15 mouse cellular contexts compared by ENCODE assay signal in genomic region chr14:21631665-21632200, GRCm38 (mm10).
DNase-seq lines count a peak whose midpoint lies in the region; ATAC-seq and TF ChIP-seq lines count a peak whose summit lies in the region.
"Had no signal": no experiment of that assay in that cellular context is flagged by ENCODE, and none has a peak within 500 bp of the region (broad histone marks: within the 10 kb centered on the region; RNA-seq: fewer than 3 reads in every experiment).

No protein-coding gene starts in this region.

- 55% methylated on average over 5 of the region's 5 CpGs for WGBS in embryonic facial prominence, embryonic 14.5 days
- 72% methylated on average over 5 of the region's 5 CpGs for WGBS in embryonic facial prominence, embryonic 10.5 days
- 63% methylated on average over 5 of the region's 5 CpGs for WGBS in midbrain, embryonic 10.5 days
- 67% methylated on average over 5 of the region's 5 CpGs for WGBS in midbrain, embryonic 11.5 days
- WGBS in limb, embryonic 14.5 days, result 72% methylated on average over 5 of the region's 5 CpGs
- WGBS in olfactory bulb, adult 2 months, result 39% methylated on average over 5 of the region's 5 CpGs
- 78% methylated on average over 5 of the region's 5 CpGs for WGBS in kidney, embryonic 15.5 days

- TF ChIP-seq POLR2A in limb, embryonic 14.5 days (IDR thresholded peaks at IDR 0.05; ENCODE audit: borderline replicate concordance, extremely low read depth, insufficient read depth, insufficient read length), result no peak
- no peak for TF ChIP-seq POLR2A in olfactory bulb, adult 2 months (IDR thresholded peaks at IDR 0.05; ENCODE audit: insufficient read depth, low read depth, low read length)

- no peak overlapping the region for H3K27ac ChIP-seq in embryonic facial prominence, embryonic 14.5 days (replicated peaks; ENCODE audit: low read depth, low read length)
- H3K27ac ChIP-seq in embryonic facial prominence, embryonic 10.5 days (replicated peaks), result no peak overlapping the region
- peak overlapping the region; percentile 39; the same call in 1 of the 2 replicates for H3K27ac ChIP-seq in midbrain, embryonic 10.5 days (replicated peaks)
- no peak overlapping the region for H3K27ac ChIP-seq in midbrain, embryonic 11.5 days (ENCODE audit: low read depth, low read length)
- H3K27ac ChIP-seq in limb, embryonic 14.5 days (replicated peaks; ENCODE audit: low read depth, low read length), result no peak overlapping the region
- peak overlapping the region; percentile 62 for H3K27ac ChIP-seq in olfactory bulb, adult 2 months (ENCODE audit: insufficient read depth, low read depth, low read length)
- H3K27ac ChIP-seq in layer of hippocampus, adult 2 months, result no peak overlapping the region
- no peak overlapping the region for H3K27ac ChIP-seq in kidney, embryonic 15.5 days

- H3K9ac ChIP-seq in embryonic facial prominence, embryonic 14.5 days (ENCODE audit: low read depth, low read length), result no peak overlapping the region
- no peak overlapping the region for H3K9ac ChIP-seq in midbrain, embryonic 11.5 days (ENCODE audit: low read length)
- H3K9ac ChIP-seq in limb, embryonic 14.5 days (ENCODE audit: low read depth, low read length, severe bottlenecking), result no peak overlapping the region
- H3K9ac ChIP-seq in kidney, embryonic 15.5 days, result no peak overlapping the region

- peak; percentile 58 for DNase-seq in embryonic facial prominence, embryonic 14.5 days (ENCODE audit: low spot score)
- no peak for DNase-seq in embryonic facial prominence, embryonic 10.5 days (ENCODE audit: low spot score)
- DNase-seq in midbrain, embryonic 10.5 days (ENCODE audit: low spot score), result no peak
- no peak for DNase-seq in midbrain, embryonic 11.5 days (ENCODE audit: low spot score, missing footprints)
- peak; percentile 39 for DNase-seq in limb, embryonic 14.5 days (ENCODE audit: low spot score)
- DNase-seq in layer of hippocampus, adult 2 months (ENCODE audit: low spot score in 2 of 2), result no peak
- DNase-seq: cerebellum, adult 11-12 months; kidney, postnatal 25 days; right cerebral cortex, adult 18-20 months had no signal

- no peaks in the 10 kb centered on the region for H3K27me3 ChIP-seq in embryonic facial prominence, embryonic 14.5 days (replicated peaks; ENCODE audit: control insufficient read depth, insufficient read depth, low read length)
- H3K27me3 ChIP-seq in embryonic facial prominence, embryonic 10.5 days (replicated peaks; ENCODE audit: low read depth, poor library complexity, severe bottlenecking), result no peaks in the 10 kb centered on the region
- no peaks in the 10 kb centered on the region for H3K27me3 ChIP-seq in midbrain, embryonic 10.5 days (ENCODE audit: low read depth, poor library complexity, severe bottlenecking)
- H3K27me3 ChIP-seq in midbrain, embryonic 11.5 days (ENCODE audit: control insufficient read depth, insufficient read depth, low read length), result no peaks in the 10 kb centered on the region
- H3K27me3 ChIP-seq in limb, embryonic 14.5 days (ENCODE audit: control insufficient read depth, insufficient read depth, low read length), result no peaks in the 10 kb centered on the region
- no peaks in the 10 kb centered on the region for H3K27me3 ChIP-seq in kidney, embryonic 15.5 days
- H3K27me3 ChIP-seq: CH12.LX; megakaryocyte, embryonic 14.5 days had no signal

- no peaks in the 10 kb centered on the region for H3K9me3 ChIP-seq in embryonic facial prominence, embryonic 14.5 days (ENCODE audit: control insufficient read depth, low read length)
- no peaks in the 10 kb centered on the region for H3K9me3 ChIP-seq in embryonic facial prominence, embryonic 10.5 days
- no peaks in the 10 kb centered on the region for H3K9me3 ChIP-seq in midbrain, embryonic 10.5 days (replicated peaks)
- H3K9me3 ChIP-seq in midbrain, embryonic 11.5 days (ENCODE audit: control insufficient read depth, low read length), result no peaks in the 10 kb centered on the region
- H3K9me3 ChIP-seq in limb, embryonic 14.5 days (ENCODE audit: control insufficient read depth, low read length), result no peaks in the 10 kb centered on the region
- H3K9me3 ChIP-seq in kidney, embryonic 15.5 days (replicated peaks), result no peaks in the 10 kb centered on the region
- H3K9me3 ChIP-seq: megakaryocyte, embryonic 14.5 days had no signal

- H3K4me3 ChIP-seq in embryonic facial prominence, embryonic 14.5 days (ENCODE audit: low read depth, low read length), result no peak overlapping the region
- H3K4me3 ChIP-seq in embryonic facial prominence, embryonic 10.5 days, result no peak overlapping the region
- H3K4me3 ChIP-seq in midbrain, embryonic 10.5 days, result no peak overlapping the region
- H3K4me3 ChIP-seq in midbrain, embryonic 11.5 days (ENCODE audit: low read depth, low read length), result no peak overlapping the region
- H3K4me3 ChIP-seq in limb, embryonic 14.5 days (replicated peaks; ENCODE audit: low read length), result no peak overlapping the region
- H3K4me3 ChIP-seq in olfactory bulb, adult 2 months (ENCODE audit: insufficient read depth, low read depth, low read length), result no peak overlapping the region
- H3K4me3 ChIP-seq in layer of hippocampus, adult 2 months, result no peak overlapping the region
- no peak overlapping the region for H3K4me3 ChIP-seq in kidney, embryonic 15.5 days (replicated peaks)
- H3K4me3 ChIP-seq: erythroblast, embryonic 14.5 days; megakaryocyte, embryonic 14.5 days had no signal

- H3K36me3 ChIP-seq in embryonic facial prominence, embryonic 14.5 days (ENCODE audit: control insufficient read depth, insufficient read depth, low read length), result peaks cover 68% of the 10 kb centered on the region
- H3K36me3 ChIP-seq in embryonic facial prominence, embryonic 10.5 days (replicated peaks), result peaks cover 63% of the 10 kb centered on the region
- peaks cover 57% of the 10 kb centered on the region for H3K36me3 ChIP-seq in midbrain, embryonic 10.5 days
- 0 out of 2 replicates have a peak, but pooled peaks cover 3% of the 10 kb centered on the region for H3K36me3 ChIP-seq in midbrain, embryonic 11.5 days (ENCODE audit: control insufficient read depth, insufficient read depth, low read length)
- H3K36me3 ChIP-seq in limb, embryonic 14.5 days (ENCODE audit: control insufficient read depth, insufficient read depth, low read length), result peaks cover 69% of the 10 kb centered on the region
- peaks cover 68% of the 10 kb centered on the region for H3K36me3 ChIP-seq in kidney, embryonic 15.5 days

- 0 out of 2 replicates have a peak, but pooled peaks cover 6% of the 10 kb centered on the region for H3K4me1 ChIP-seq in embryonic facial prominence, embryonic 14.5 days (ENCODE audit: control insufficient read depth, insufficient read depth, low read length)
- peaks cover 17% of the 10 kb centered on the region for H3K4me1 ChIP-seq in embryonic facial prominence, embryonic 10.5 days
- H3K4me1 ChIP-seq in midbrain, embryonic 10.5 days, result peaks cover 13% of the 10 kb centered on the region
- no peaks in the 10 kb centered on the region for H3K4me1 ChIP-seq in midbrain, embryonic 11.5 days (ENCODE audit: control insufficient read depth, insufficient read depth, low read length)
- no peaks in the 10 kb centered on the region; the same call in 1 of the 2 replicates for H3K4me1 ChIP-seq in limb, embryonic 14.5 days (ENCODE audit: control insufficient read depth, insufficient read depth, low read length)
- H3K4me1 ChIP-seq in olfactory bulb, adult 2 months (ENCODE audit: control insufficient read depth, insufficient read depth, low read length), result peaks cover 10% of the 10 kb centered on the region
- H3K4me1 ChIP-seq in kidney, embryonic 15.5 days, result no peaks in the 10 kb centered on the region

- no peak overlapping the region for H3K4me2 ChIP-seq in embryonic facial prominence, embryonic 14.5 days (ENCODE audit: low read depth, low read length)
- no peak overlapping the region for H3K4me2 ChIP-seq in midbrain, embryonic 11.5 days
- no peak overlapping the region for H3K4me2 ChIP-seq in limb, embryonic 14.5 days (replicated peaks; ENCODE audit: low read depth, low read length, severe bottlenecking)
- H3K4me2 ChIP-seq in kidney, embryonic 15.5 days, result no peak overlapping the region

- no peak for TF ChIP-seq CTCF in olfactory bulb, adult 2 months (IDR thresholded peaks at IDR 0.05; ENCODE audit: insufficient read depth, low read depth, low read length)
- TF ChIP-seq CTCF in layer of hippocampus, adult 2 months (conservative IDR thresholded peaks at IDR 0.05), result no peak

- peak; percentile 53; the same call in 1 of the 2 replicates for ATAC-seq in embryonic facial prominence, embryonic 14.5 days (ENCODE audit: low read depth)
- no peak for ATAC-seq in midbrain, embryonic 11.5 days (ENCODE audit: low FRiP score)
- no peak for ATAC-seq in limb, embryonic 14.5 days (ENCODE audit: low FRiP score, low read depth)
- no peak for ATAC-seq in kidney, embryonic 15.5 days (replicated peaks; ENCODE audit: low FRiP score)
- ATAC-seq: activated CD4-positive, CD25-positive, alpha-beta regulatory T cell, adult 4 months had no signal

Comparison
In these comparisons a context has a peak if more than half of its experiments do, and no peak if none do; other contexts are left out.
1. DNase-seq: peak in embryonic facial prominence, embryonic 14.5 days (single experiment) and limb, embryonic 14.5 days (single experiment); none in embryonic facial prominence, embryonic 10.5 days (single experiment), midbrain, embryonic 10.5 days (single experiment), midbrain, embryonic 11.5 days (single experiment) and layer of hippocampus, adult 2 months (0 of 2).
2. H3K27ac ChIP-seq: peak in midbrain, embryonic 10.5 days (single experiment) and olfactory bulb, adult 2 months (single experiment); none in embryonic facial prominence, embryonic 14.5 days (single experiment), embryonic facial prominence, embryonic 10.5 days (single experiment), midbrain, embryonic 11.5 days (single experiment), limb, embryonic 14.5 days (single experiment), layer of hippocampus, adult 2 months (single experiment) and kidney, embryonic 15.5 days (single experiment).